Mouse (Mus musculus) cerebellum, postnatal 4 days (tissue): ENCODE measurements around the gene Ror2.

Source experiments
- DNase-seq, 2 experiments: peaks; one replicate each; pipeline ENCODE4 v3.0.0; 2022; ENCODE audit warnings: low spot score in 2 of 2, mixed read lengths in 1 of 2

Ror2 gene

GRCm38 (mm10) chr13:53274771-53275170 lies 11.2 kb downstream of the Ror2 start:
- DNase-seq: no peak

- DNase-seq: no peak
Measured at GRCm38 (mm10) chr13:53271595-53271994, 14.3 kb downstream of the Ror2 start.

GRCm38 (mm10) chr13:53270549-53270948 lies 15.4 kb downstream of the Ror2 start:
- no peak for DNase-seq

GRCm38 (mm10) chr13:53268541-53268940 lies 17.4 kb downstream of the Ror2 start:
- DNase-seq: no peak

GRCm38 (mm10) chr13:53267849-53268248 lies 18.1 kb downstream of the Ror2 start:
- DNase-seq: no peak

GRCm38 (mm10) chr13:53267155-53267554 lies 18.8 kb downstream of the Ror2 start:
- no peak for DNase-seq

GRCm38 (mm10) chr13:53266543-53266951 lies 19.4 kb downstream of the Ror2 start:
- DNase-seq: no peak

GRCm38 (mm10) chr13:53264896-53265295 lies 21.0 kb downstream of the Ror2 start:
- no peak for DNase-seq

GRCm38 (mm10) chr13:53262509-53263250 lies 23.2 kb downstream of the Ror2 start:
- DNase-seq: no peak

- DNase-seq: no peak
Measured at GRCm38 (mm10) chr13:53261106-53261771, 24.7 kb downstream of the Ror2 start.

- DNase-seq: no peak
Measured at GRCm38 (mm10) chr13:53258943-53259342, 27.0 kb downstream of the Ror2 start.

- DNase-seq: no peak
Measured at GRCm38 (mm10) chr13:53258497-53258896, 27.4 kb downstream of the Ror2 start.

- no peak for DNase-seq
Measured at GRCm38 (mm10) chr13:53253255-53253654, 32.7 kb downstream of the Ror2 start.

- DNase-seq: no peak
Measured at GRCm38 (mm10) chr13:53248586-53249401, 37.1 kb downstream of the Ror2 start.

- no peak for DNase-seq
Measured at GRCm38 (mm10) chr13:53248080-53248479, 37.8 kb downstream of the Ror2 start.

GRCm38 (mm10) chr13:53247175-53247574 lies 38.7 kb downstream of the Ror2 start:
- DNase-seq: no peak

- no peak for DNase-seq
Measured at GRCm38 (mm10) chr13:53244151-53244550, 41.8 kb downstream of the Ror2 start.

GRCm38 (mm10) chr13:53237455-53237854 lies 48.5 kb downstream of the Ror2 start:
- no peak for DNase-seq

- peak; percentile 36 to 81 for DNase-seq
Measured at GRCm38 (mm10) chr13:53236434-53237401, 49.2 kb downstream of the Ror2 start.

- DNase-seq: no peak
Measured at GRCm38 (mm10) chr13:53235953-53236352, 50.0 kb downstream of the Ror2 start.

- peak in 1 of 2 experiments; percentile 52 for DNase-seq
Measured at GRCm38 (mm10) chr13:53234844-53235243, 51.1 kb downstream of the Ror2 start.
